Mouse (Mus musculus) ES-E14 (cell line): ENCODE data around the gene Mapk7.

Experiments used
- CHD2 ChIP-seq: IDR thresholded peaks from 2 replicates; pipeline ENCODE4 v1.6.1; 2014; ENCODE audit warnings: mild to moderate bottlenecking, low read depth, low read length, inconsistent platforms
- HCFC1 ChIP-seq: IDR thresholded peaks from 2 replicates; pipeline ENCODE4 v1.6.1; 2012; ENCODE audit warnings: low read length, inconsistent platforms, borderline replicate concordance; ENCODE audit not compliant: insufficient read depth
- MAFK ChIP-seq: IDR thresholded peaks from 2 replicates; pipeline ENCODE4 v1.6.1; 2014; ENCODE audit warnings: mild to moderate bottlenecking, low read depth, low read length, inconsistent platforms; ENCODE audit not compliant: insufficient read depth
- ZC3H11A ChIP-seq: IDR thresholded peaks from 2 replicates; pipeline ENCODE4 v1.6.1; 2012; ENCODE audit warnings: low read depth, mild to moderate bottlenecking, inconsistent platforms, low read length, borderline replicate concordance
- ZNF384 ChIP-seq: IDR thresholded peaks from 2 replicates; pipeline ENCODE4 v1.6.1; 2012; ENCODE audit warnings: low read depth, low read length, inconsistent platforms

DNA sequence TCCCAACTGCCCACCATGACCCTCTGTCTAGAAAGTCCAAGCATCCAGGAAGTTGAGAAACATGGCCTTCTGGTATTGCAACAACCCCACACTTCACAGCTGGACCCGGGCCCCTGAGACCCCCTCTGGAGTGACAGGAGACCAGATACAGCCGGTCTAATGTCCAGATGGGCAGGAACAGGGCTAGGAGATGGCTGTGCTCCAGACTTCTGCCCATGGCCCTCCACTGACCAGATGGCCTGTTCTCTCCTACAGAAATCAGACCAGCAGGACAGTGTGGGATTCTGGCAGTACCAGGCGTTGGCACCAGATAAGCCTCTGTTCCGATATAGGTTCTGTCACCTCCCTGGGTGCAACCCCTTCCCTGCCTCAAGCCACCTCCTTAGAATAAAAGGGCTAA lies 25.7 kb downstream of the Mapk7 start:
- TF ChIP-seq MAFK (no peak), CHD2 (no peak), HCFC1 (no peak), ZC3H11A (no peak), ZNF384 (no peak)
